Mouse (Mus musculus): ENCODE measurements around the gene Vip. TPM values are rescaled to one million over a fixed set of nuclear protein-coding genes. Genes with fewer than 3 reads are reported as not detected.
A peak's percentile ranks its signal among the peaks of the same experiment; 100 is the strongest.

Vip gene
- polyA plus RNA-seq (2016; fragmentation: Nextera tagmentation; extraction: Ambion mirVana) = not detected in 2 replicates

DNA sequence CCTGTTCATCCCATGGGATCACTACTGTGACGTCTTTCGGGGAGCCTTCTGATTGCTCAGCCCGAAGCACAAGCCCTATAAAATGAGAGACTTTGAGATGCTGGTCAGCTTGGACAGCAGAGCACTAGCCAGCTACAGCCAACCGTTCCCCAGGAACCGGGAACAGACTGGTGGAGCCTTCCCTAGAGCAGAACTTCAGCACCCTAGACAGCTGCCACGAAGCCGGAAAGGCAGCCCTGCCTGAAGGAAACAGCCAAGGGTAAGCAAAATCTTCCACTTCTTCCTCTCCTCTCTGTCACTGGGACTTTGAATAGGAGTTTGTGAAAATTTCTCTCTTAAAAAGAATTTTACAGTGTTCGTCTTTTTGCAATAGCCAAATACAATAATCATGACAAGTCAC is at the start of gene Vip:
Gene Vip, plus strand, starts transcription at position 107 of the 400 bp plus-strand sequence.
- H3K27ac ChIP-seq (ENCODE audit: poor library complexity, severe bottlenecking) = no peak within 1 kb of the TSS
- H3K9me3 ChIP-seq (replicated peaks) = no peaks in the 10 kb centered on the region
- no peak within 1 kb of the TSS for H3K4me2 ChIP-seq
- no peak for ATAC-seq (ENCODE audit: insufficient number of reproducible peaks, low FRiP score)
- H3K27me3 ChIP-seq (replicated peaks) = no peaks in the 10 kb centered on the region
- H3K4me3 ChIP-seq = no peak within 1 kb of the TSS
- H3K9ac ChIP-seq = no peak within 1 kb of the TSS
- H3K4me1 ChIP-seq (replicated peaks) = no peaks in the 10 kb centered on the region
- H3K36me3 ChIP-seq = no peaks in the 10 kb centered on the region
- WGBS = 25% methylated on average over 8 of the region's 8 CpGs

DNA sequence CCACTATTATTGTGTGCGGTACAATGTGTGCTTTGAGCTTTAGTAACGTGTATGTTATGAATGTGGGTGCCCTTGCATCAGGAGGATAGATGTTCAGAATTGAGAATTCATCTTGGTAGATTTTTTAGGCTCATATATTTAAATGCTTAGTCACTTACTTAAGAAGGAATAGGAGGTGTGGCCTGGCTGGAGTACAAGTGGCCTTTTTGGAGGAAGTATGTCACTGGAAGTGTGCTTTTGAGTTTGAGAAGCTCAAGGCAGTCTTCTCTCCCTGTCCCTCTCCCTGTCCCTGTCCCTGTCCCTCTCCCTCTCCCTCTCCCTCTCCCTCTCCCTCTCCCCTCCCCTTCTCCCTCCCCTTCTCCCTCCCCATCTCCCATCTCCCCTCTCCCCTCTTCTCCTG is 48.0 kb upstream of the Vip start:
- Histone ChIP-seq H3K27me3 (replicated peaks) (no peaks in the 10 kb centered on the region), H3K4me3 (no peak overlapping the region), H3K36me3 (no peaks in the 10 kb centered on the region), H3K27ac (ENCODE audit: poor library complexity, severe bottlenecking) (peak overlapping the region; percentile 63), H3K9ac (no peak overlapping the region), H3K4me1 (replicated peaks) (peaks cover 21% of the 10 kb centered on the region), H3K9me3 (replicated peaks) (no peaks in the 10 kb centered on the region), H3K4me2 (no peak overlapping the region)
- WGBS = 80% methylated on average over 2 of the region's 2 CpGs
- ATAC-seq (ENCODE audit: insufficient number of reproducible peaks, low FRiP score) = no peak

DNA sequence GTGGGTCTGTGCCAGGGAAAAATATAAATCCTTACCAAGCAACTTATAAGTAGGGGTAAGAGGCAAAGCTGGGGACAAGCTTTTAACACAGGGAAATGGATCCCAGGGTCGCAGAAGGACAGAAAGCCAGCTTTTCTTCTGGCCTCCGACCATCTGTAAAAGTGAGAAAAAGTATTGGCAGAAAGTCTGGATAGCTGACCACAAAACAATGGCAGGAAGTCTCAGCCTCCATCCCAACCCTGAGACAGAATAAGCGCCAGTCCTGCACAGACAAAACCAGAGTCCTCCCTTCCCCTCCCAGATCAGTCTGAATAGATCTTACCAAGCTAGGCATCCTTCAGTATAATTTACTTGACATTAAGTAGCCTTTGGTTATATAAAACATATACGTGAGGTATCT is 47.0 kb upstream of the Vip start:
- WGBS = 57% methylated on average over 4 of the region's 4 CpGs
- Histone ChIP-seq H3K9ac (no peak overlapping the region), H3K4me3 (no peak overlapping the region), H3K36me3 (no peaks in the 10 kb centered on the region), H3K4me1 (replicated peaks) (peaks cover 24% of the 10 kb centered on the region), H3K9me3 (replicated peaks) (no peaks in the 10 kb centered on the region), H3K27me3 (replicated peaks) (no peaks in the 10 kb centered on the region), H3K4me2 (no peak overlapping the region), H3K27ac (ENCODE audit: poor library complexity, severe bottlenecking) (peak overlapping the region; percentile 63)
- ATAC-seq (ENCODE audit: insufficient number of reproducible peaks, low FRiP score) = no peak

DNA sequence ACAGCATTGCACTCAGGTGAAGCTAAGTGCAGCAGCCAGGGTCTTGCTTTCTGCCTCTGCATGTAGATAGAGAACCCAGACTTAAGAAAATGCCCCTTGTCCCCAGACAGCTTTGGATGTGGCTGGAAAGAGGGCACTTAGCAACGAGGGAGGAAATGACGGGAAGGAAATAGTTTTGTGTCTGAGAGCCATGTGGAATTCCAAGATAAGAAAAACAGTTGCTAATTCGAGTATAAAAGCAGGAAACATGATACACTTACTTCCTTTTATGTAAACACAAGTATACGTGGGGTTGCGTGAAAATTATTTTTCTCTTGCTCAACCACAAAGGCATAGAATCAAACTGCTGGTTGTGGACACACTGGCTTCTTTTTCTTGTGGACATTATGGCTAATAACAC is 45.6 kb upstream of the Vip start, which contains the start of gene Myct1:
Gene Myct1, plus strand, starts transcription at position 312 of the 400 bp plus-strand sequence.
- Histone ChIP-seq H3K4me2 (peak within 1 kb of the TSS; percentile 38; the same call in 1 of the 2 replicates), H3K4me1 (replicated peaks) (peaks cover 24% of the 10 kb centered on the region), H3K27ac (ENCODE audit: poor library complexity, severe bottlenecking) (peak within 1 kb of the TSS; percentile 57), H3K36me3 (no peaks in the 10 kb centered on the region), H3K4me3 (peak within 1 kb of the TSS; percentile 28; the same call in 1 of the 2 replicates), H3K9ac (no peak within 1 kb of the TSS), H3K9me3 (replicated peaks) (no peaks in the 10 kb centered on the region), H3K27me3 (replicated peaks) (no peaks in the 10 kb centered on the region)
- 14% methylated on average over 5 of the region's 5 CpGs for WGBS
- peak; percentile 72 for ATAC-seq (ENCODE audit: insufficient number of reproducible peaks, low FRiP score)

DNA sequence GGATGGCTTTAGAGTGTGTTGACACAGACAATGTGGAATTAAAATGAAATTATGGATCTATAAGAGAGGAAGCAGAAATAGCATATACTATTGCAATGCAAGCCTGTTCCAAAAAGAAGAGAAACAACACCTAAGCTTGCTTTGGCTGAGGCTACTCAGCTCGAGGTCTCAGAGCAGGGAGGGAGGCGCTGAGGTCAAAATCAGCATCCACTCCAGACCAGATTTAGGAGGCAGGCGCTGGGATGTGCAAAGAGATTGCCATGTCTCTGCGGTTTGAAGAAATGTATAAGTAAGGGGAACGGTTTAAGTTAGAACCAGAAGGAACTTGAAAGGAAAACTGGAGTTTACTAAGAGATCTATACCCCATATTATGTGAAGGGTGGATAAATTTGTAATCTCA is 44.6 kb upstream of the Vip start:
- H3K27ac ChIP-seq (ENCODE audit: poor library complexity, severe bottlenecking) = no peak overlapping the region
- peaks cover 24% of the 10 kb centered on the region for H3K4me1 ChIP-seq (replicated peaks)
- H3K4me2 ChIP-seq = peak overlapping the region; percentile 38; the same call in 1 of the 2 replicates
- H3K4me3 ChIP-seq = peak overlapping the region; percentile 28; the same call in 1 of the 2 replicates
- H3K36me3 ChIP-seq = no peaks in the 10 kb centered on the region
- no peaks in the 10 kb centered on the region for H3K9me3 ChIP-seq (replicated peaks)
- H3K27me3 ChIP-seq (replicated peaks) = no peaks in the 10 kb centered on the region
- WGBS = 57% methylated on average over 5 of the region's 5 CpGs
- no peak overlapping the region for H3K9ac ChIP-seq
- ATAC-seq (ENCODE audit: insufficient number of reproducible peaks, low FRiP score) = no peak

DNA sequence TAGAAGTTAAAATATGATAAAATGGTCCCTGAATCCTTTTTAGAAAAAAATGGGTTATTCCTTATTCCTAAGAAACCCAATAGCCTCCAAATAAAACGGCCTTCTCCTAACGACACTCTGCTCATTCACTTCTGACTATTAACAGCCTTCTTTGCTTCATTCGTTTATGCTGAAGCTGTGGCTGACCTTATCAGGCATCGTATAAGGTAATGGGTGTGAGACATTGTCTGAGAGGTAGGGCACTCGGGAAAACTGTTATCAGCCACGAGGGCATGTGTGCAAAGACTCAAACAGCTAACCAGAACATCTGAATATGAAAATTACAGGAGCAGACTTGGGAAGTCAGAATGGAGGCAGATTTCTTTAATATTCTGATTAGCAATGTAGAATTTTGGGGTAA is 42.5 kb upstream of the Vip start:
- Histone ChIP-seq H3K4me3 (no peak overlapping the region), H3K4me2 (no peak overlapping the region), H3K27ac (ENCODE audit: poor library complexity, severe bottlenecking) (no peak overlapping the region), H3K9me3 (replicated peaks) (no peaks in the 10 kb centered on the region), H3K36me3 (no peaks in the 10 kb centered on the region), H3K4me1 (replicated peaks) (peaks cover 19% of the 10 kb centered on the region), H3K27me3 (replicated peaks) (no peaks in the 10 kb centered on the region), H3K9ac (no peak overlapping the region)
- no peak for ATAC-seq (ENCODE audit: insufficient number of reproducible peaks, low FRiP score)
- 27% methylated on average over 6 of the region's 6 CpGs for whole genome bisulfite sequencing

DNA sequence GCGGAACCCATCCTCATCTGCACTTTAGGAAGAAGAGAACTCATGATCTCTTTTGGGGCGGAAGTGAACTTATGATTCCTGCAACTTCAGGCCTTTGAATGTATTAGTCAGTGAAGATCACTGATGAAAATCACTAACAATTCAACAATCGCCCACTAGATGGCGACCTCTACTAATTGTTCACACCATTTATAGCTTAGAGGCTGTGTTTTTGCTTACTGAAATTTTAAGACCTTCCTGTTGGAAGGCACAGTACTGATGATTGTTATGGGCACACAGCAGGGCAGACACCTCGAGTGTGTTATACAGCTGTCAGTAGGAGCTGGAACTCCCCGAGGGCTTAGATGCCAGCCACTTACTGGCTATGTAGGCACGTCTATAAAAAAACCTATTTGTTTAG is 38.9 kb upstream of the Vip start:
- H3K4me2 ChIP-seq = no peak overlapping the region
- peaks cover 8% of the 10 kb centered on the region; the same call in 1 of the 2 replicates for H3K4me1 ChIP-seq (replicated peaks)
- no peak for ATAC-seq (ENCODE audit: insufficient number of reproducible peaks, low FRiP score)
- no peak overlapping the region for H3K27ac ChIP-seq (ENCODE audit: poor library complexity, severe bottlenecking)
- H3K4me3 ChIP-seq = no peak overlapping the region
- 24% methylated on average over 7 of the region's 7 CpGs for WGBS
- no peaks in the 10 kb centered on the region for H3K27me3 ChIP-seq (replicated peaks)
- H3K36me3 ChIP-seq = no peaks in the 10 kb centered on the region
- H3K9ac ChIP-seq = no peak overlapping the region
- no peaks in the 10 kb centered on the region for H3K9me3 ChIP-seq (replicated peaks)

DNA sequence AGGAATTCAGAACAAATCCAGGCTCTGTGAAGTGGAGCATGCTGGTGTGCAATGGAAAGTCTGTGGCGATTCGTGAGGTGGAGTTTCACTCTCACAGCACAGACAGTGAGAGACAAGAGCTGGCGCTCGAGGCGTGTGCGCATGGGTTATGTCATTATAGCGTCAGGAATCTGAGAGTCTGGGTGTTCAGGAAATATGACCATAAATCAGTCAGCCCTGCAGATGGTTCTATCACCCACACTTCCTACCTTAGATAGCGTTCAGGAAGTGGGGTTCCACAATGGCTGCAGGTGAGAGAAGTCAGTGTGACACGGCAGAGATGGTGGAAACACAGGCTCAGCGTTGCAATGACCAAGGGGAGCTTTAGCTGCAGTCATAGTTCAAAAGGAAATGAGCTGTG is 35.5 kb upstream of the Vip start:
- Histone ChIP-seq H3K27me3 (replicated peaks) (no peaks in the 10 kb centered on the region), H3K4me1 (replicated peaks) (peaks cover 5% of the 10 kb centered on the region; the same call in 1 of the 2 replicates), H3K9ac (no peak overlapping the region), H3K4me2 (0 out of 2 replicates have a peak overlapping the region, but pooled peaks have one; percentile 14), H3K9me3 (replicated peaks) (0 out of 2 replicates have a peak, but pooled peaks cover 3% of the 10 kb centered on the region), H3K36me3 (no peaks in the 10 kb centered on the region), H3K4me3 (no peak overlapping the region), H3K27ac (ENCODE audit: poor library complexity, severe bottlenecking) (no peak overlapping the region)
- no peak for ATAC-seq (ENCODE audit: insufficient number of reproducible peaks, low FRiP score)
- WGBS = 66% methylated on average over 10 of the region's 10 CpGs

DNA sequence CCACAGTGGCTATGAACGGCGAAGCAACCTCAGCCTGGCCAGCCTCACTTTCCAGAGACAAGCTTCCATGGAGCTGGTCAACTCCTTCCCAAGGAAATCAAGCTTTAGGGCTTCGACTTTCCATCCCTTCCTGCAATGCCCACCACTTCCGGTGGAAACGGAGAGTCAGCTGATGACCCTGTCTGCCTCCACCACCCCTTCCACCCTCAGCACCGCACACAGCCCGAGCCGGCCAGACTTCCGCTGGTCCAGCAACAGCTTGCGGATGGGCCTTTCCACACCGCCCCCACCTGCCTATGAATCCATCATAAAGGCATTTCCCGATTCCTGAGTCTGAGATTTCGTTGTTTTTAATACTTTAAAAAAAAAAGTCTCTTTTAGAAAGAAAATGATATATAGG is 34.6 kb upstream of the Vip start:
- H3K4me3 ChIP-seq = no peak overlapping the region
- no peak overlapping the region for H3K4me2 ChIP-seq
- no peak overlapping the region for H3K27ac ChIP-seq (ENCODE audit: poor library complexity, severe bottlenecking)
- no peaks in the 10 kb centered on the region for H3K36me3 ChIP-seq
- H3K27me3 ChIP-seq (replicated peaks) = no peaks in the 10 kb centered on the region
- WGBS = 77% methylated on average over 13 of the region's 13 CpGs
- no peak overlapping the region for H3K9ac ChIP-seq
- H3K4me1 ChIP-seq (replicated peaks) = peaks cover 5% of the 10 kb centered on the region; the same call in 1 of the 2 replicates
- 0 out of 2 replicates have a peak, but pooled peaks cover 5% of the 10 kb centered on the region for H3K9me3 ChIP-seq (replicated peaks)
- ATAC-seq (ENCODE audit: insufficient number of reproducible peaks, low FRiP score) = no peak

DNA sequence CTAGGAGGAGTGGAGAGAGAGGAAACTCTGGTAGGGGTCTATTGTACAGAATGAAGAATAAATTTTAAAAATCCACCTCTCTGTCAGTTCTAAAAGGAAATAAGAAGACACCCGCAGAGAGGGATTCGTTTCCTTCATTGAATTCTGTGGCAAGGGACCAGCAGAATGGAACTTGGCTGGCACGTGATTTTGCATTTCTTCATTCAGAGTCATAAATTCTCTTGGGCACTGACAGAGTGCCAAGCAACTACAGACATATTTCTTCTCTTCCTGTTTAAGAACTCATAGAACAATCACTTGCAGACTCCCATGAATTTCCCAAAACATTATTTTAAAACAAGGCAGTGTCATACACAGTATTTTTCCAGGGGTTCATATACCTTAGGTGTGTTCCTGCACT is 30.1 kb upstream of the Vip start:
- no peak for ATAC-seq (ENCODE audit: insufficient number of reproducible peaks, low FRiP score)
- Histone ChIP-seq H3K9me3 (replicated peaks) (0 out of 2 replicates have a peak, but pooled peaks cover 5% of the 10 kb centered on the region), H3K9ac (no peak overlapping the region), H3K4me1 (replicated peaks) (no peaks in the 10 kb centered on the region), H3K27ac (ENCODE audit: poor library complexity, severe bottlenecking) (no peak overlapping the region), H3K36me3 (no peaks in the 10 kb centered on the region), H3K27me3 (replicated peaks) (no peaks in the 10 kb centered on the region), H3K4me3 (no peak overlapping the region), H3K4me2 (no peak overlapping the region)
- WGBS = 87% methylated on average over 3 of the region's 3 CpGs

DNA sequence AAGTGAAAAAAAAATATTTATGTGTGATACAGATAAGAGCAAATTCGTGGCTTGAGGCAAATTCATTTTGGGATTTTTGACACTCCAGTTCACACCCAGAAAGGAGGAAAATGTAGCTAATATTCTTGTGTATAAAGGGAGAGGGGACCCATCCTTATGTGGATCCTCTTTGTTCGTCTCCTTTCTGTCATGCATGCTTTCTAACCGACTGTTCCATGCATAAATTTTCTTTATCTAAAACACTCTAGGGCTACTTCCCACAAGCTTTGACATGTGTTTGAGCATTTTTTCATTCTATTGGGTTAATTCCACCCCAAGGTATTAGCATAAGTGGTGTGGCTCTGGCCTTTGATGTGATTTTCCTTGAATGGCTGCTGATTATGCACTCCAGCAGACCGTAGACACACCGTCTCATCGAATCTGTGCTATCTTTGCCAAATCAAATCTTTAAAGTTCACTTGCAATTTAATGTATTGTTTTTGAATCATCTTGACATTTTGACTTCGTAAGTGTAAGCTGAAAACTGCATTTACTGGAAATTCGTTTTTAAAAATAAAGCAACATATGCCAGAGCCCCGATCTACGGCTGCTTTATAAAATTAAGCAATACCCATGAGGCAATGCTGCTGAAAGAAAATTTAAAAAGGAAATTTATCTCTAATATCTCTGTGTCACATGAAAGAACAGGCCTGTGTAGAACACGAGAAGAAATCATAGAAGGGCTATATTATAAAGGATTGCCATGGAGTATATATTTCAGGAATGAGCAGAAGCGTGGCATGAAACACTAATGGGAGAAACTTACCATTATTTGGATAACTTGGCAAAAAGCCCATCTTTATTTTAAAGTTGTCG is 23.6 kb upstream of the Vip start:
- H3K27me3 ChIP-seq (replicated peaks) = no peaks in the 10 kb centered on the region
- no peak for ATAC-seq (ENCODE audit: insufficient number of reproducible peaks, low FRiP score)

More for the DNA sequence above, 23.6 kb upstream of the Vip start:
- no peak overlapping the region for H3K9ac ChIP-seq
- no peak overlapping the region for H3K4me2 ChIP-seq
- no peaks in the 10 kb centered on the region for H3K9me3 ChIP-seq (replicated peaks)
- H3K36me3 ChIP-seq = no peaks in the 10 kb centered on the region
- no peak overlapping the region for H3K4me3 ChIP-seq
- H3K27ac ChIP-seq (ENCODE audit: poor library complexity, severe bottlenecking) = no peak overlapping the region
- H3K4me1 ChIP-seq (replicated peaks) = no peaks in the 10 kb centered on the region
- WGBS = 77% methylated on average over 13 of the region's 13 CpGs
